Mouse (Mus musculus): ENCODE measurements around the gene 6430571L13Rik.

DNA sequence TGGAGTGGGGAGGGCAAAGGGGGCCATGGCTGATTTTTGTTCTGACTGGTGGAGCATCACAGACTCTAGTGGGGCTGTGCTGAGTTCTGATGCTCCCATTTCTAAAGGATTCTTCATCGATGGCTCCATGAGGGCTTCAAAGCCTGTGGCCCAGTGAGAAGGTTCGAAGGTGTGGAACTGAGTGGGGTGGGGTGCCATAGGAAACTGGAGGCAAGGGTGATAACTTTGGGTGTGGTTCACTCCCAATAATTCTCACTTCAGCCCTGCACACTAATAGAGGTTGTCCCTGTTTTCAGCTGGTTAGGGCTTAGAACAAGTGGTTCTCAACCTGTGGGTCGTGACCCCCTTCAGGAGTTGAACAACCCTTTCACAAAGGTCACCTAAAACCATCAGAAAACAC, 36.0 kb upstream of the 6430571L13Rik start:
- TF ChIP-seq CTCF (IDR thresholded peaks at IDR 0.05; ENCODE audit: low read depth) (no peak), EP300 (IDR thresholded peaks at IDR 0.05; ENCODE audit: low read depth) (no peak)

Measured in liver, embryonic 14.5 days (tissue).